Comparison of ENCODE assay signal across 18 mouse cellular contexts in the genomic region with DNA sequence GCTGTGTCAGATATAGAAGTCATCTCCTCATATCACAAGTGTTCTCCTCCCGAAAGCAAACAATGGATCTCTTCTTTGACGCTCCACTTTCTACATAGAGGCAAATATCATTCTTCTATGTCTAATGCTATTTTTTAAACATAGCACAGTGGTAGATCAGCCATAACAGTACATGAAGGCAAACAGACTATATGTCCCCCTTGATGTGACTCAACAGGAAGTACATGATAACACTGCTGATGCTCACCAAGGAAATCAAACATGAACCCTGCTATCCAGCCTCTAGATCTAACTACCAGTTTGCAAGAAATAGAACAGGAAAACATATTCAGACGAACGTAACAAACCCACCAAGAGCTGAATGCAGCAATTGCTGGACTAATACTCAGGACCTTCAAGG. TPM values are rescaled to one million over a fixed set of nuclear protein-coding genes. Genes with fewer than 3 reads are reported as not detected.
"Had no signal": no experiment of that assay in that cellular context is flagged by ENCODE, and none has a peak within 500 bp of the region (broad histone marks: within the 10 kb centered on the region; RNA-seq: fewer than 3 reads in every experiment).

No protein-coding gene starts in this region.

- H3K27me3 ChIP-seq: kidney, embryonic 15.5 days; neural tube, embryonic 12.5 days; neural tube, embryonic 15.5 days had no signal

- H3K36me3 ChIP-seq: kidney, embryonic 15.5 days; neural tube, embryonic 12.5 days; neural tube, embryonic 15.5 days had no signal

- H3K27ac ChIP-seq: kidney, embryonic 15.5 days; left cerebral cortex, adult 2 months; liver, embryonic 14.5 days; neural tube, embryonic 12.5 days; neural tube, embryonic 15.5 days had no signal

- DNase-seq: kidney, adult 8-10 months; kidney, postnatal 10 days; kidney, postnatal 36 days; layer of hippocampus, postnatal 36 days; liver, postnatal 0 days; lung, embryonic 14.5 days; midbrain, embryonic 14.5 days; right cerebral cortex, adult 18-20 months; right cerebral cortex, postnatal 14 days; right cerebral cortex, postnatal 4 days; thymus, adult 18-20 months; thymus, postnatal 14 days had no signal

- H3K4me1 ChIP-seq: kidney, embryonic 15.5 days; neural tube, embryonic 12.5 days had no signal

- H3K4me3 ChIP-seq: kidney, embryonic 15.5 days; left cerebral cortex, adult 2 months; neural tube, embryonic 12.5 days; neural tube, embryonic 15.5 days had no signal

- ATAC-seq: liver, postnatal 0 days; lung, postnatal 0 days had no signal

RNA-seq across cellular contexts. Expression of a gene that starts 10.1 kb away (rescaled TPM):
- polyA plus RNA-seq: liver, embryonic 14.5 days; liver, postnatal 0 days; neural tube, embryonic 12.5 days had no signal
